Mouse (Mus musculus) liver, adult 2 months (tissue): ENCODE results near the gene Sgsm2.

Source experiments
- CTCF ChIP-seq: fragments of 200-500 bp; IDR thresholded peaks from 2 replicates; pipeline ENCODE4 v1.5.1; 2011; ENCODE audit warnings: low read depth, low read length, control low read depth
- POLR2A ChIP-seq: fragments of 200-500 bp; IDR thresholded peaks from 2 replicates; pipeline ENCODE4 v1.6.1; 2011; ENCODE audit warnings: low read length, control low read depth; ENCODE audit not compliant: insufficient read depth; ENCODE audit errors: extremely low read depth

DNA sequence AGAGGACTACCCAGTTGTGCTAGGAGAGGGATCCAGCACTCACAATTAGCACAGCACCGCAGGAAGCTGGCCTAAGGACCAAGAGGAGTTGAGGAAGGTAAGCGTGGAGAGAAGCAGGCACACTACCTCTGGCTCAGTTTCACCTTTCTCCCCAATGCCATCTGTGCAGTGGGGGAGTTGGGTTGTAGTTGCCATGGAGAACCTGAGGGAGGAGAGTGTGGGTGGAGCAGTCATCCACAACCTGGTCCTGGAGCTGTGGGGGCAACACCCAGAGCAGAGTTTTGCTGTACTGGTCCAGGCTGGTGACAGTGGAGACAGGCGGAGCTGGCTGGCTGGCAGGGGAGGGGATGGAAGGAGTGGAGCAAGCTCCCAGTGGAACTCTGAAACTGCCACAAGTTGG lies 22.2 kb downstream of the Sgsm2 start:
- TF ChIP-seq POLR2A, result no peak
- TF ChIP-seq CTCF, result no peak
